Mouse (Mus musculus): Measurements from ENCODE around the gene Gm17067. TPM values are rescaled to one million over a fixed set of nuclear protein-coding genes. Genes with fewer than 3 reads are reported as not detected.
"Not testable (repeated sequence)": the region's sequence is repeated elsewhere in the genome, so short reads cannot be mapped to it uniquely, and the experiment has no call there.

Gm17067 gene
- total RNA-seq (2014; fragmentation: Nextera tagmentation) (not detected in 2 replicates), total RNA-seq (2017) (0.05 TPM in 1 of 2 replicates, not detected in the other), polyA plus RNA-seq (2012) (not detected in 2 replicates)

GRCm38 (mm10) chr7:42726917-42727316 lies at the start of gene Gm17067:
Gm17067 (minus strand) TSS chr7:42727017.
- not testable (repeated sequence) for H3K27me3 ChIP-seq (ENCODE audit: insufficient read depth, low read length); DNase-seq (ENCODE audit: low spot score); H3K9me3 ChIP-seq (replicated peaks); H3K4me3 ChIP-seq (ENCODE audit: low read depth, low read length); H3K36me3 ChIP-seq (replicated peaks); ATAC-seq (ENCODE audit: extremely low read depth, insufficient number of reproducible peaks, low FRiP score, poor library complexity, severe bottlenecking); H3K4me1 ChIP-seq (ENCODE audit: insufficient read depth, low read depth, low read length)

GRCm38 (mm10) chr7:42749836-42750235 lies 23.0 kb upstream of the Gm17067 start:
- TF ChIP-seq GATA1 (IDR thresholded peaks at IDR 0.05; ENCODE audit: borderline replicate concordance, low read length) (no peak), GATA2 (IDR thresholded peaks at IDR 0.05; ENCODE audit: borderline replicate concordance, low read depth, low read length) (no peak), CTCF (IDR thresholded peaks at IDR 0.05; ENCODE audit: low read depth, low read length) (no peak), POLR2AphosphoS5 (IDR thresholded peaks at IDR 0.05; ENCODE audit: insufficient replicate concordance, low read depth, low read length) (no peak), TAL1 (conservative IDR thresholded peaks at IDR 0.05; ENCODE audit: low read depth, low read length) (no peak)
- Histone ChIP-seq H3K4me3 (ENCODE audit: low read depth, low read length) (no peak overlapping the region; the same call in 1 of the 2 replicates), H3K36me3 (replicated peaks) (no peaks in the 10 kb centered on the region), H3K4me1 (ENCODE audit: insufficient read depth, low read depth, low read length) (no peaks in the 10 kb centered on the region), H3K9me3 (replicated peaks) (peaks cover 5% of the 10 kb centered on the region), H3K27me3 (ENCODE audit: insufficient read depth, low read length) (no peaks in the 10 kb centered on the region)
- ATAC-seq (ENCODE audit: extremely low read depth, insufficient number of reproducible peaks, low FRiP score, poor library complexity, severe bottlenecking) (no peak), DNase-seq (ENCODE audit: low spot score) (no peak)

- TF ChIP-seq POLR2AphosphoS5 (IDR thresholded peaks at IDR 0.05; ENCODE audit: insufficient replicate concordance, low read depth, low read length): no peak
- no peak for TF ChIP-seq GATA2 (IDR thresholded peaks at IDR 0.05; ENCODE audit: borderline replicate concordance, low read depth, low read length)
- no peak for TF ChIP-seq TAL1 (conservative IDR thresholded peaks at IDR 0.05; ENCODE audit: low read depth, low read length)
- TF ChIP-seq CTCF (IDR thresholded peaks at IDR 0.05; ENCODE audit: low read depth, low read length): no peak
- TF ChIP-seq GATA1 (IDR thresholded peaks at IDR 0.05; ENCODE audit: borderline replicate concordance, low read length): no peak
- no peaks in the 10 kb centered on the region for H3K36me3 ChIP-seq (replicated peaks)
- no peak overlapping the region for H3K4me3 ChIP-seq (ENCODE audit: low read depth, low read length)
- no peak for DNase-seq (ENCODE audit: low spot score)
- H3K4me1 ChIP-seq (ENCODE audit: insufficient read depth, low read depth, low read length): no peaks in the 10 kb centered on the region
- H3K9me3 ChIP-seq (replicated peaks): peaks cover 11% of the 10 kb centered on the region
- no peaks in the 10 kb centered on the region for H3K27me3 ChIP-seq (ENCODE audit: insufficient read depth, low read length)
- no peak for ATAC-seq (ENCODE audit: extremely low read depth, insufficient number of reproducible peaks, low FRiP score, poor library complexity, severe bottlenecking)
Observed at GRCm38 (mm10) chr7:42738536-42739210, 11.9 kb upstream of the Gm17067 start.

- not testable (repeated sequence) for ATAC-seq (ENCODE audit: extremely low read depth, insufficient number of reproducible peaks, low FRiP score, poor library complexity, severe bottlenecking); H3K36me3 ChIP-seq (replicated peaks); DNase-seq (ENCODE audit: low spot score); H3K4me1 ChIP-seq (ENCODE audit: insufficient read depth, low read depth, low read length); H3K27me3 ChIP-seq (ENCODE audit: insufficient read depth, low read length); H3K9me3 ChIP-seq (replicated peaks)
- peak overlapping the region; percentile 72 for H3K4me3 ChIP-seq (ENCODE audit: low read depth, low read length)
Observed at GRCm38 (mm10) chr7:42693251-42693650, 33.6 kb downstream of the Gm17067 start.

- H3K27me3 ChIP-seq (ENCODE audit: insufficient read depth, low read length); H3K4me1 ChIP-seq (ENCODE audit: insufficient read depth, low read depth, low read length); H3K9me3 ChIP-seq (replicated peaks); H3K36me3 ChIP-seq (replicated peaks): not testable (repeated sequence)
- DNase-seq (ENCODE audit: low spot score) (peak; percentile 72), ATAC-seq (ENCODE audit: extremely low read depth, insufficient number of reproducible peaks, low FRiP score, poor library complexity, severe bottlenecking) (peak; percentile 99)
- peak within 1 kb of the TSS; percentile 72 for H3K4me3 ChIP-seq (ENCODE audit: low read depth, low read length)
Observed at GRCm38 (mm10) chr7:42692362-42693158, 34.3 kb downstream of the Gm17067 start, which contains the start of gene Zfp975. Zfp975 (minus strand) TSS chr7:42692742.

- not testable (repeated sequence) for H3K4me3 ChIP-seq (ENCODE audit: low read depth, low read length); H3K9me3 ChIP-seq (replicated peaks); ATAC-seq (ENCODE audit: extremely low read depth, insufficient number of reproducible peaks, low FRiP score, poor library complexity, severe bottlenecking); DNase-seq (ENCODE audit: low spot score); H3K27me3 ChIP-seq (ENCODE audit: insufficient read depth, low read length); H3K36me3 ChIP-seq (replicated peaks); H3K4me1 ChIP-seq (ENCODE audit: insufficient read depth, low read depth, low read length)
Observed at GRCm38 (mm10) chr7:42680081-42680480, 46.7 kb downstream of the Gm17067 start.

GRCm38 (mm10) chr7:42679646-42680045 lies 47.2 kb downstream of the Gm17067 start:
- not testable (repeated sequence) for H3K4me1 ChIP-seq (ENCODE audit: insufficient read depth, low read depth, low read length); H3K9me3 ChIP-seq (replicated peaks); DNase-seq (ENCODE audit: low spot score); H3K36me3 ChIP-seq (replicated peaks); H3K27me3 ChIP-seq (ENCODE audit: insufficient read depth, low read length); ATAC-seq (ENCODE audit: extremely low read depth, insufficient number of reproducible peaks, low FRiP score, poor library complexity, severe bottlenecking); H3K4me3 ChIP-seq (ENCODE audit: low read depth, low read length)

GRCm38 (mm10) chr7:42660140-42660539 lies 66.7 kb downstream of the Gm17067 start:
- H3K4me3 ChIP-seq (ENCODE audit: low read depth, low read length); H3K4me1 ChIP-seq (ENCODE audit: insufficient read depth, low read depth, low read length); H3K36me3 ChIP-seq (replicated peaks); H3K27me3 ChIP-seq (ENCODE audit: insufficient read depth, low read length); H3K9me3 ChIP-seq (replicated peaks); ATAC-seq (ENCODE audit: extremely low read depth, insufficient number of reproducible peaks, low FRiP score, poor library complexity, severe bottlenecking); DNase-seq (ENCODE audit: low spot score): not testable (repeated sequence)
